Mouse (Mus musculus) stomach, postnatal 0 days (tissue): ENCODE measurements around the gene Slc25a45.

ENCODE experiments used
- CTCF ChIP-seq: IDR thresholded peaks from 2 replicates; pipeline ENCODE4 v1.5.1; 2016; ENCODE audit warnings: antibody characterized with exemption, low read depth, mild to moderate bottlenecking, moderate library complexity
- EP300 ChIP-seq: optimal IDR thresholded peaks from 2 replicates; pipeline ENCODE3; 2016; ENCODE audit warnings: antibody characterized with exemption

DNA sequence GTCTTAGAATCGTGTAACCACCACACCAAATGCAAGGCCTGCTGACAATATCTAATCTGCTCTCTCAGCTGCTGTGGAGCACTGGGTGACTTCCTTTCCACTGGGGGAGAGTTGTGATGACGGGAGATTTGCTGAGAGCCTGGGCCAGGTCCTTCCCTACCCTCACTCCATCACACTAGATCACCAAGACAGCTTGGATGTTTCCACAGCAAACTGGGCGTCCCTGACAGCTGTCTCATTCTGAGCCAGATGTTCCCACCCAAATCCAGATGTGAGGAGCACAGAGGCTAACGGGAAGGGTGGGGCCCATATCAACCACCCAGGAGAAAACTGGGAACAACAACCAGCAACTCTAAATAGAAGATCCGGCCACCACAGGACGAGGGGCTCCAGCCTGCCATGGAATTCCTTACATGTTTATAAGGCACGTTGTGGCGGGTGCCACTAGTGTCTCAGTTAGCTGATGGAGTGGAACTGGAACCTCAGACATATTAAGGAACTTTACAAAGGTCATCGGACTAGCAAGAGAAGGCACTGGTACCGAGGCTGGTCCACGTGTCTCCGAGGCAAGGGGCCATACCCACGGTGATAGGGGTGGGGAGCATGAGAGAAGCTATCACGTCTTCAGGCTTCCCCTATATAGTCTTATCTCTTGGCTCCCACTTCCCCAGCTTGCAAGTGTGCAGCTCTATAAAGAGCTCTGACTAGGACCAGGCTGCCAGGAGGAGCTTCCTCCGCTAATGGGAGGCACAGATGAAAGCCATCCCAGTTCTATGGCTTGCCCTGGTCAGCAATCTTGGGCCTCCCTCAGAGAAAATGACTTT, 44.7 kb downstream of the Slc25a45 start:
- TF ChIP-seq CTCF (no peak), EP300 (no peak)
